Mouse (Mus musculus) kidney, adult 11 months (tissue): ENCODE data around the gene Zfp787.
"Not testable (repeated sequence)": the region's sequence is repeated elsewhere in the genome, so short reads cannot be mapped to it uniquely, and the experiment has no call there.

Experiments
- DNase-seq: peaks from one replicate; pipeline ENCODE4 v3.0.0; 2022

Gene Zfp787

GRCm38 (mm10) chr7:6161541-6161940 lies 5.7 kb upstream of the Zfp787 start:
- no peak for DNase-seq

- no peak for DNase-seq
These were observed 3.8 kb upstream of the Zfp787 start for GRCm38 (mm10) chr7:6159604-6160003.

- no peak for DNase-seq
These were observed 1.7 kb upstream of the Zfp787 start for GRCm38 (mm10) chr7:6157479-6157878.

- DNase-seq = peak; percentile 82
These were observed 1.2 kb upstream of the Zfp787 start for GRCm38 (mm10) chr7:6156901-6157472.

- peak; percentile 91 for DNase-seq
These were observed 545 bp downstream of the Zfp787 start for GRCm38 (mm10) chr7:6155031-6155872.

GRCm38 (mm10) chr7:6154164-6154563 lies 1.6 kb downstream of the Zfp787 start:
- no peak for DNase-seq

- no peak for DNase-seq
These were observed 2.7 kb downstream of the Zfp787 start for GRCm38 (mm10) chr7:6153131-6153530.

GRCm38 (mm10) chr7:6152036-6152435 lies 3.8 kb downstream of the Zfp787 start:
- no peak for DNase-seq

- no peak for DNase-seq
These were observed 4.5 kb downstream of the Zfp787 start for GRCm38 (mm10) chr7:6151266-6151665.

GRCm38 (mm10) chr7:6147688-6148087 lies 8.1 kb downstream of the Zfp787 start:
- DNase-seq = no peak

- no peak for DNase-seq
These were observed 8.8 kb downstream of the Zfp787 start for GRCm38 (mm10) chr7:6146982-6147325.

- no peak for DNase-seq
These were observed 9.4 kb downstream of the Zfp787 start for GRCm38 (mm10) chr7:6146194-6146981.

GRCm38 (mm10) chr7:6145423-6146188 lies 10.2 kb downstream of the Zfp787 start:
- peak; percentile 43 for DNase-seq

- DNase-seq = no peak
These were observed 11.7 kb downstream of the Zfp787 start for GRCm38 (mm10) chr7:6143991-6144531.

GRCm38 (mm10) chr7:6139295-6139694 lies 16.5 kb downstream of the Zfp787 start:
- no peak for DNase-seq

- no peak for DNase-seq
These were observed 19.3 kb downstream of the Zfp787 start for GRCm38 (mm10) chr7:6136497-6136896.

GRCm38 (mm10) chr7:6132646-6133045 lies 23.2 kb downstream of the Zfp787 start:
- DNase-seq = no peak

GRCm38 (mm10) chr7:6130346-6130745 lies 25.5 kb downstream of the Zfp787 start:
- no peak for DNase-seq

GRCm38 (mm10) chr7:6126690-6127448 lies 28.9 kb downstream of the Zfp787 start:
- peak; percentile 78 for DNase-seq

GRCm38 (mm10) chr7:6121128-6121527 lies 34.7 kb downstream of the Zfp787 start:
- DNase-seq = not testable (repeated sequence)

- not testable (repeated sequence) for DNase-seq
These were observed 35.7 kb downstream of the Zfp787 start for GRCm38 (mm10) chr7:6120104-6120503.

- DNase-seq = no peak
These were observed 36.3 kb downstream of the Zfp787 start for GRCm38 (mm10) chr7:6119501-6119900.
